Mouse (Mus musculus) forebrain, embryonic 11.5 days (tissue): Measurements from ENCODE around the gene Magi1. TPM values are rescaled to one million over a fixed set of nuclear protein-coding genes. Genes with fewer than 3 reads are reported as not detected.

Experiments
- ATAC-seq: fragments of 200-750 bp; cut with Nextera tagmentation; replicated peaks from 2 replicates; pipeline ENCODE4 v1.8.0; 2017; ENCODE audit warnings: moderate TSS enrichment; ENCODE audit not compliant: low FRiP score
- DNase-seq: peaks from one replicate; pipeline ENCODE4 v3.0.0-alpha.2; 2017; ENCODE audit warnings: low spot score
- H3K27ac ChIP-seq: fragments of 300-500 bp; sonication (generic); 2 replicates; pipeline ENCODE4 v1.5.1; 2014; ENCODE audit warnings: low read depth, low read length
- H3K27me3 ChIP-seq: fragments of 300-500 bp; sonication (generic); 2 replicates; pipeline ENCODE4 v1.6.1; 2014; ENCODE audit warnings: mild to moderate bottlenecking, low read length, mixed read lengths; ENCODE audit not compliant: control insufficient read depth, insufficient read depth
- H3K36me3 ChIP-seq: fragments of 300-500 bp; sonication (generic); 2 replicates; pipeline ENCODE4 v1.6.1; 2014; ENCODE audit warnings: mild to moderate bottlenecking, low read length, moderate library complexity, mixed read lengths; ENCODE audit not compliant: control insufficient read depth, insufficient read depth
- H3K4me1 ChIP-seq: fragments of 300-500 bp; sonication (generic); replicated peaks from 2 replicates; pipeline ENCODE4 v1.6.1; 2014; ENCODE audit warnings: low read length, mixed read lengths; ENCODE audit not compliant: control insufficient read depth, insufficient read depth
- H3K4me2 ChIP-seq: fragments of 300-500 bp; sonication (generic); 2 replicates; pipeline ENCODE4 v1.6.1; 2014; ENCODE audit warnings: low read depth, mild to moderate bottlenecking, low read length, moderate library complexity, mixed read lengths; ENCODE audit not compliant: severe bottlenecking
- H3K4me3 ChIP-seq: fragments of 300-500 bp; sonication (generic); 2 replicates; pipeline ENCODE4 v1.5.1; 2014; ENCODE audit warnings: low read depth, low read length
- H3K9ac ChIP-seq: fragments of 300-500 bp; sonication (generic); 2 replicates; pipeline ENCODE4 v1.6.1; 2014; ENCODE audit warnings: low read length
- H3K9me3 ChIP-seq: fragments of 300-500 bp; sonication (generic); 2 replicates; pipeline ENCODE4 v1.6.1; 2016; ENCODE audit warnings: low read length, mixed read lengths; ENCODE audit not compliant: control insufficient read depth
- WGBS: fragments of 180-500 bp; shearing (Covaris S2); extraction: QIAGEN DNeasy Blood & Tissue Kit; methylation state at CpG from one replicate; pipeline ENCODE4 v1.1.7; 2014; 5-methylcytosine and 5-hydroxymethylcytosine counted together
- polyA plus RNA-seq: library from polyadenylated mRNA; unstranded; fragments of >200 nt; fragmentation: Nextera tagmentation; extraction: Ambion mirVana; gene quantifications from 2 replicates; pipeline ENCODE4 v1.2.1, GENCODE M21; 2014

Magi1 gene
- polyA plus RNA-seq: 42.1 and 44.3 TPM in 2 replicates

- H3K4me2 ChIP-seq: peak within 1 kb of the TSS; percentile 84
- peak within 1 kb of the TSS; percentile 88 for H3K9ac ChIP-seq
- H3K9me3 ChIP-seq: peaks cover under 1% of the 10 kb centered on the region; the same call in 1 of the 2 replicates
- WGBS: under 1% methylated on average over 76 of the region's 86 CpGs
- no peaks in the 10 kb centered on the region for H3K36me3 ChIP-seq
- H3K4me1 ChIP-seq: peaks cover 5% of the 10 kb centered on the region; the same call in 1 of the 2 replicates
- no peaks in the 10 kb centered on the region for H3K27me3 ChIP-seq
- ATAC-seq: peak; percentile 93
- H3K4me3 ChIP-seq: peak within 1 kb of the TSS; percentile 87
- H3K27ac ChIP-seq: peak within 1 kb of the TSS; percentile 95
- peak; percentile 99 for DNase-seq
Observed at GRCm38 (mm10) chr6:94283318-94284061, at the start of gene Magi1. TSS of gene Magi1 (minus strand) at chr6:94283917.

GRCm38 (mm10) chr6:94327143-94327542 is 43.4 kb upstream of the Magi1 start:
- no peaks in the 10 kb centered on the region for H3K4me1 ChIP-seq
- no peak for ATAC-seq

GRCm38 (mm10) chr6:94316886-94317285 is 33.2 kb upstream of the Magi1 start:
- H3K27ac ChIP-seq: no peak overlapping the region
- WGBS: 98% methylated on average over 3 of the region's 3 CpGs
- no peaks in the 10 kb centered on the region for H3K4me1 ChIP-seq
- no peak overlapping the region for H3K4me2 ChIP-seq
- no peak for ATAC-seq
- H3K9ac ChIP-seq: no peak overlapping the region
- H3K4me3 ChIP-seq: no peak overlapping the region
- H3K27me3 ChIP-seq: no peaks in the 10 kb centered on the region
- no peaks in the 10 kb centered on the region for H3K36me3 ChIP-seq
- DNase-seq: no peak
- H3K9me3 ChIP-seq: no peaks in the 10 kb centered on the region

More at GRCm38 (mm10) chr6:94327143-94327542, 43.4 kb upstream of the Magi1 start:
- 86% methylated on average over 4 of the region's 4 CpGs for WGBS
- no peak for DNase-seq
- H3K36me3 ChIP-seq: no peaks in the 10 kb centered on the region
- H3K9me3 ChIP-seq: no peaks in the 10 kb centered on the region
- H3K4me2 ChIP-seq: no peak overlapping the region
- no peak overlapping the region for H3K4me3 ChIP-seq
- no peak overlapping the region for H3K9ac ChIP-seq
- H3K27ac ChIP-seq: no peak overlapping the region
- no peaks in the 10 kb centered on the region for H3K27me3 ChIP-seq

GRCm38 (mm10) chr6:94312285-94312684 is 28.6 kb upstream of the Magi1 start:
- Histone ChIP-seq H3K9ac (no peak overlapping the region), H3K9me3 (no peaks in the 10 kb centered on the region), H3K36me3 (no peaks in the 10 kb centered on the region), H3K4me1 (no peaks in the 10 kb centered on the region), H3K27ac (no peak overlapping the region), H3K4me3 (no peak overlapping the region), H3K27me3 (no peaks in the 10 kb centered on the region), H3K4me2 (no peak overlapping the region)
- WGBS: 81% methylated on average over 7 of the region's 7 CpGs
- DNase-seq: no peak
- ATAC-seq: no peak

- H3K27me3 ChIP-seq: no peaks in the 10 kb centered on the region
- H3K4me3 ChIP-seq: no peak overlapping the region
- DNase-seq (no peak), ATAC-seq (no peak)
- no peaks in the 10 kb centered on the region for H3K4me1 ChIP-seq
- H3K9ac ChIP-seq: no peak overlapping the region
- H3K9me3 ChIP-seq: no peaks in the 10 kb centered on the region
- no peak overlapping the region for H3K4me2 ChIP-seq
- 48% methylated on average over 7 of the region's 7 CpGs for WGBS
- H3K36me3 ChIP-seq: no peaks in the 10 kb centered on the region
- H3K27ac ChIP-seq: no peak overlapping the region
Observed at GRCm38 (mm10) chr6:94308498-94308897, 24.8 kb upstream of the Magi1 start.

- H3K4me1 ChIP-seq: no peaks in the 10 kb centered on the region
- no peak overlapping the region for H3K4me2 ChIP-seq
- H3K27ac ChIP-seq: no peak overlapping the region
- WGBS: 84% methylated on average over 6 of the region's 6 CpGs
- ATAC-seq (no peak), DNase-seq (no peak)
- no peak overlapping the region for H3K4me3 ChIP-seq
- H3K36me3 ChIP-seq: no peaks in the 10 kb centered on the region
- H3K9me3 ChIP-seq: no peaks in the 10 kb centered on the region
- no peaks in the 10 kb centered on the region for H3K27me3 ChIP-seq
- H3K9ac ChIP-seq: no peak overlapping the region
Observed at GRCm38 (mm10) chr6:94303512-94303911, 19.8 kb upstream of the Magi1 start.

GRCm38 (mm10) chr6:94301804-94302203 is 18.1 kb upstream of the Magi1 start:
- Histone ChIP-seq H3K4me3 (no peak overlapping the region), H3K9me3 (no peaks in the 10 kb centered on the region), H3K27ac (no peak overlapping the region), H3K36me3 (no peaks in the 10 kb centered on the region), H3K4me2 (no peak overlapping the region), H3K27me3 (no peaks in the 10 kb centered on the region), H3K4me1 (no peaks in the 10 kb centered on the region), H3K9ac (no peak overlapping the region)
- 94% methylated on average over 10 of the region's 10 CpGs for whole genome bisulfite sequencing
- DNase-seq (no peak), ATAC-seq (no peak)

- DNase-seq (no peak), ATAC-seq (no peak)
- Histone ChIP-seq H3K4me2 (no peak overlapping the region), H3K27ac (no peak overlapping the region), H3K9me3 (no peaks in the 10 kb centered on the region), H3K4me1 (no peaks in the 10 kb centered on the region), H3K9ac (no peak overlapping the region), H3K27me3 (no peaks in the 10 kb centered on the region), H3K4me3 (no peak overlapping the region), H3K36me3 (no peaks in the 10 kb centered on the region)
- WGBS: 74% methylated on average over 3 of the region's 3 CpGs
Observed at GRCm38 (mm10) chr6:94300562-94300961, 16.8 kb upstream of the Magi1 start.

GRCm38 (mm10) chr6:94287387-94287786 is 3.7 kb upstream of the Magi1 start:
- no peak for DNase-seq
- H3K27ac ChIP-seq: no peak overlapping the region
- peaks cover 3% of the 10 kb centered on the region; the same call in 1 of the 2 replicates for H3K9me3 ChIP-seq
- no peak overlapping the region for H3K4me3 ChIP-seq
- no peak overlapping the region for H3K4me2 ChIP-seq
- H3K4me1 ChIP-seq: peaks cover 2% of the 10 kb centered on the region; the same call in 1 of the 2 replicates
- H3K9ac ChIP-seq: no peak overlapping the region
- ATAC-seq: no peak
- H3K27me3 ChIP-seq: no peaks in the 10 kb centered on the region
- H3K36me3 ChIP-seq: no peaks in the 10 kb centered on the region
